ENCODE assay signal across 7 mouse cellular contexts in the genomic region with DNA sequence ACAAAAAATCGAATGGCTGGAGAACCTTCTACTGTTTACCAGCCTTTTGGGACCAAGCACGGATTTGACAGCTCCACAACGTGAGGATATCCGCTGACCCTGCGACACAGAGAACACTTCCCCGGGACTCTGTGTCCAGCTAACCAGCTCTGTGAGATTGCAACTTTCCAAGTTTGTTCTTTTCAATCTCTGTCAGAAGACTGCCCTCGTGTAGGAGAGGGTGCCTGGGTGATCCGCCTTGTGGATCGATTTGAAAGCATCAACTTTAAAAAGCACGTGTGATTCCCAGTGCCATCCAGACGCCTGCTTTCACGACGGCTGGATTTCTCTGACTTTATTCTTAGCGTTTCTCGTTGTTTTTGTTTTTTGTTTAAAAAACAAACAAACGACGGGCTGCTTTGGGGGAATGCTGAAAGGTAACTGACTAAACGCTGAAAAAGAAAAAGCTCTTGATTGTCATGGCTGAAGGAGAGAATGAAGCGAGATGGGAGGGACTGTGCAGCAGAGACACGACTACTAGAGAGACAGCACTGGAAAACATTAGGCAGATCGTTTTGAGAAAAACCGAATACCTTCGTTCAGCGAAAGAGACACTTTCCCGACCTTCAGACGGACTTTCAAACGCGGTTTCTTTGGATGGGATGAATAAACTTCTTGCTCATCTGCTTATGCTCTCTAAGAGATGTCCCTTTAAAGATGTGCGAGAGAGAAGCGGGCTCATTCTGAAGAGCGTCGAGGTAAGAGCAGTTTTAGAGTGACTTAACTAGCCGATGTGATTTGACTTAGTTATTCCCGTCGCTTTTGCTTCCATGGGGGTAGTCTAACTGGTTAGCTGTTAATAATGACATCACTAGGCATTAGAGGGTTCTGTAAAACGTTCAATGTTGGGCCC. TPM values are rescaled to one million over a fixed set of nuclear protein-coding genes. Genes with fewer than 3 reads are reported as not detected.
DNase-seq lines count a peak whose midpoint lies in the region; ATAC-seq and TF ChIP-seq lines count a peak whose summit lies in the region.

No protein-coding gene starts in this region.

- no peaks in the 10 kb centered on the region for H3K27me3 ChIP-seq in hindbrain, embryonic 13.5 days
- H3K27me3 ChIP-seq in midbrain, embryonic 12.5 days, result no peaks in the 10 kb centered on the region

- WGBS in lung, adult 2 months, result under 1% methylated on average over 36 of the region's 36 CpGs
- under 1% methylated on average over 36 of the region's 36 CpGs for WGBS in hindbrain, embryonic 13.5 days
- WGBS in midbrain, embryonic 12.5 days, result 1% methylated on average over 36 of the region's 36 CpGs

- peak overlapping the region; percentile 95 for H3K27ac ChIP-seq in hindbrain, embryonic 13.5 days
- peak overlapping the region; percentile 96 for H3K27ac ChIP-seq in midbrain, embryonic 12.5 days (replicated peaks)

- peak overlapping the region; percentile 86 for H3K4me3 ChIP-seq in lung, adult 2 months (replicated peaks; ENCODE audit: extremely low read depth, low read depth, low read length)
- H3K4me3 ChIP-seq in hindbrain, embryonic 13.5 days, result peak overlapping the region; percentile 82
- peak overlapping the region; percentile 79 for H3K4me3 ChIP-seq in midbrain, embryonic 12.5 days

- DNase-seq in lung, adult 2 months, result no peak
- no peak for DNase-seq in lung, postnatal 14 days
- no peak for DNase-seq in adrenal gland, postnatal 36 days
- no peak for DNase-seq in urinary bladder, postnatal 10 days (ENCODE audit: low spot score)

- H3K9ac ChIP-seq in hindbrain, embryonic 13.5 days, result peak overlapping the region; percentile 88
- peak overlapping the region; percentile 73 for H3K9ac ChIP-seq in midbrain, embryonic 12.5 days (replicated peaks)

- ATAC-seq in common myeloid progenitor, adult 5-6 weeks (replicated peaks; ENCODE audit: low read depth, poor library complexity, severe bottlenecking), result peak; percentile 3; the same call in 1 of the 2 replicates
- ATAC-seq in hindbrain, embryonic 13.5 days (ENCODE audit: low FRiP score), result no peak; the same call in 1 of the 2 replicates
- no peak for ATAC-seq in midbrain, embryonic 12.5 days (ENCODE audit: low FRiP score, low read depth)

- 0 out of 2 replicates have a peak, but pooled peaks have one; percentile 1 for TF ChIP-seq POLR2A in lung, adult 2 months (IDR thresholded peaks at IDR 0.05; ENCODE audit: borderline replicate concordance, extremely low read depth, low read depth, low read length)

- no peak for TF ChIP-seq CTCF in lung, adult 2 months (IDR thresholded peaks at IDR 0.05; ENCODE audit: insufficient read depth, low read length)

- peaks cover 16% of the 10 kb centered on the region; the same call in 1 of the 2 replicates for H3K4me1 ChIP-seq in lung, adult 2 months (ENCODE audit: control insufficient read depth, insufficient read depth, low read length)
- peaks cover 43% of the 10 kb centered on the region for H3K4me1 ChIP-seq in hindbrain, embryonic 13.5 days (replicated peaks)
- H3K4me1 ChIP-seq in midbrain, embryonic 12.5 days, result peaks cover 35% of the 10 kb centered on the region

- peak overlapping the region; percentile 81 for H3K4me2 ChIP-seq in hindbrain, embryonic 13.5 days
- peak overlapping the region; percentile 81 for H3K4me2 ChIP-seq in midbrain, embryonic 12.5 days (replicated peaks)

- no peaks in the 10 kb centered on the region for H3K9me3 ChIP-seq in hindbrain, embryonic 13.5 days
- H3K9me3 ChIP-seq in midbrain, embryonic 12.5 days, result no peaks in the 10 kb centered on the region

- H3K36me3 ChIP-seq in hindbrain, embryonic 13.5 days, result no peaks in the 10 kb centered on the region
- H3K36me3 ChIP-seq in midbrain, embryonic 12.5 days, result no peaks in the 10 kb centered on the region

RNA-seq across cellular contexts. Expression of gene Sesn1, which starts 1.1 kb away (rescaled TPM):
- polyA plus RNA-seq in lung, adult 2 months (2012; rRNA removed), result 15.9 and 20.8 TPM in 2 replicates
- 48.0 and 50.8 TPM in 2 replicates for total RNA-seq in common myeloid progenitor, adult 5-6 weeks (2017)
- polyA plus RNA-seq in hindbrain, embryonic 13.5 days (2015; fragmentation: Nextera tagmentation; extraction: Ambion mirVana), result 35.6 and 36.1 TPM in 2 replicates
- 25.5 and 27.3 TPM in 2 replicates for polyA plus RNA-seq in midbrain, embryonic 12.5 days (2016; fragmentation: Nextera tagmentation; extraction: Ambion mirVana)
- 10 to 100 TPM; 19.9 to 22.6 TPM for total RNA-seq in adrenal gland, postnatal 36 days (2021)

RNA-seq across cellular contexts. Expression of gene Cep57l1, which starts 1.1 kb away (rescaled TPM):
- polyA plus RNA-seq in lung, adult 2 months (2012; rRNA removed), result 0.79 and 1.4 TPM in 2 replicates
- 52.3 and 55.1 TPM in 2 replicates for total RNA-seq in common myeloid progenitor, adult 5-6 weeks (2017)
- 14.4 and 16.2 TPM in 2 replicates for polyA plus RNA-seq in hindbrain, embryonic 13.5 days (2015; fragmentation: Nextera tagmentation; extraction: Ambion mirVana)
- 21.1 and 22.8 TPM in 2 replicates for polyA plus RNA-seq in midbrain, embryonic 12.5 days (2016; fragmentation: Nextera tagmentation; extraction: Ambion mirVana)
- total RNA-seq in adrenal gland, postnatal 36 days (2021), result 1 to 10 TPM; 7.2 to 7.3 TPM
